Mouse (Mus musculus): ENCODE measurements around the gene Galnt2.

The Galnt2 gene

DNA sequence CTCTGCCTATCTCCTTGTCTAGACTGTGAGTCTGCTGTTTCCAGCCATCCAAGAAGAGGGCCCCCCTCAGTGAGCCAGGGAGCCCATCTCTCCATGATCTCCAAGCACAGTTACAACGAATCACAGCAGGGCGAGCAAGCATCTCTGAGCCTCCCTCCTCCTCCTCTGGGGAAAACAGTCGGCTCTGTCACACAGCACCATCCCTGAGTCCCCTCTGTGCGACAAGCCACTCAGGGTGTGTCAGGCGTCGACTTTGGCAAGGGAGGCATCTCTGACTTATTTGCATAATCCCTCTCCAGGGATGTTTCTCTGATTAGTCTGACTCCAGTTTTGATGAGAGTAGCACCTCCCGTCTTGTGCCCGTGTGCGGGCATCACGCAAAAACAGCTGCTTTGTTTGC is 151.0 kb downstream of the Galnt2 start:
- no peak for DNase-seq

DNA sequence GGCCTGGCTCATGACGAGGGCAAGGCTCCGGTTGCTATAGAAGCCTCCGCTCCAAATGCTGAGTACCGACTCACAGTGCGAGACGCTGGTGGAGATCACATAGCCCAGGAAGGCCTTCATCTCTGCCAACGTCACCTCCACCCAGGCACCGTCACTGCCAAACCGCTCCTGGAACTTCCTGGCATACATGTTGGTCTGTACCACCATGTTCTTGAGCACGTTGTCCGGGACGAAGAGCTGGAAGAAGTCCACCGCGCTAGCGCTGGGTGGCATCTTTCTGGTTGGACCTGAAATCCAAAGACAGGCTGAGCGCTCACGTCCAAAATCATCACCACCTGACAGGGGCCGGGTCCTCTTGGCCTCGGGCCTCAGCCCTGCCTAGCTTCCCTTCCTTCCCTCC is 153.1 kb downstream of the Galnt2 start:
- no peak for DNase-seq

DNA sequence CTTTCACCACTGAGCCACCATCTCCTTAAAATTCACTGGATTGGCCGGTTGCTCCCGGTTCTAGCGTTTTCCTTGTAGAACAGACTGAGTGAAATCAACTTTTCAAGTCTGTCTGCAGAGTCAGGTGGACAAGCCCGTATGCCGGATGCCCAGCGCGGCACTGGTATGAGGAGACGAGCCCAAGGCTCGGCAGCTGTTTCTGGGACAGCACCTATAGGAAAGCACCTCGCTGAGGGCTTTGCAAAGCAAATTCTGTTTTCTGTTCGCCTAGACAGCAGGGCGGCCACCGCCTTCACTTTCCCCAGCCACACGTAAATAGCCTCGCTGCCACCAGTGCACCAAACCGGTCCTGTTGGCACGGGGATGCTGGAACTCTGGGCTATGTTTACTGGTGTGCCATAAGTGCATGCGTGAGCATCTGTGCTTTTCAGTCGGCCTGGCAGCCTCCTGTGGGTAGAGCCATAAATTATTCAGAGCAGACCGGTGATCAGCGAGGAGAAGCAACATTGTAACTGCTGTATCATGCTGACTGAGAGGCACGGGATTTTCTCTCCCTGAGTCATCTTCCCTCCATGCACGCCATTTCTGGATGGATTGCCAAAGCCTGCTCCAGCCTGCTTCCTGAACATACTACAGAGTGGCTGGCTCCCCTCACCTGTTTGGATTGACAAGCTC is 155.2 kb downstream of the Galnt2 start:
- no peak for DNase-seq

DNA sequence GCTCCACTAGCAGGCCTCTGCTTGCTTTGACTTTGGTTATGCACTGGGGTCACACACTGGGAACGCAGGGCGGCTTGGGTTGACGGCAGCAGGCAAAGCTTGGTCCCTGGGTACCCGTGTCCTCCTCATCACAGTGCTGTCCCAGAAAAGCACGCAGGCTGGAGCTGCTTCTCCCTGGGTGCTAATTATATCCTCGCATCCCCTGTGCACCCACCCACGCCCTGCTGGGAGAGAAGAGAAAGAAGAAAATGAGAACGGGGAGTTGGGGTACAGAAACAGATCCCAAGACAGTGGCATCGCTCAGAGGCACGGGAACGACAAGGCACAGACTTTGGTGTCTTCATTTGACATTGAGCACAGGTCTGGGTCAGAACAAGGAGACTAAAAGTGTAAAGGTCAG is 158.3 kb downstream of the Galnt2 start:
- DNase-seq, result no peak

DNA sequence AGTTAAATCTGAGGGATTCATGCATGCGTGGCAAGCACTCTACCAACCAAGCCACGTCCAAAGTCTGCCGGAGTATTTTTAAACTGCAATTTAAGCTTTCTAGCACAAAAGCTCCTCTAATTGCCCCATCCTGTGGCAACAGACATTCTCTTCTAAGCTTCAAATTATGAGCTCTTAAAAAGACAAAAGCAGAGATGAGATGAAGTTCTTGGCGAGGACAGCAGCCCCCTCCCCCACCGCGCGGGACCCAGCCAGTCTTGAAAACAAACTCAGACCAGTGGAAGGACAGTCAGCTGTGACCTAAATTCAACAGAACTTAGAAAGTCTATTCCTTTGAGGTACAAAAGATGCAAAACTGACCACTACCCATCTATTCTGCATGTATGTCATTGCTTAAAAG is 160.0 kb downstream of the Galnt2 start:
- no peak for DNase-seq

DNA sequence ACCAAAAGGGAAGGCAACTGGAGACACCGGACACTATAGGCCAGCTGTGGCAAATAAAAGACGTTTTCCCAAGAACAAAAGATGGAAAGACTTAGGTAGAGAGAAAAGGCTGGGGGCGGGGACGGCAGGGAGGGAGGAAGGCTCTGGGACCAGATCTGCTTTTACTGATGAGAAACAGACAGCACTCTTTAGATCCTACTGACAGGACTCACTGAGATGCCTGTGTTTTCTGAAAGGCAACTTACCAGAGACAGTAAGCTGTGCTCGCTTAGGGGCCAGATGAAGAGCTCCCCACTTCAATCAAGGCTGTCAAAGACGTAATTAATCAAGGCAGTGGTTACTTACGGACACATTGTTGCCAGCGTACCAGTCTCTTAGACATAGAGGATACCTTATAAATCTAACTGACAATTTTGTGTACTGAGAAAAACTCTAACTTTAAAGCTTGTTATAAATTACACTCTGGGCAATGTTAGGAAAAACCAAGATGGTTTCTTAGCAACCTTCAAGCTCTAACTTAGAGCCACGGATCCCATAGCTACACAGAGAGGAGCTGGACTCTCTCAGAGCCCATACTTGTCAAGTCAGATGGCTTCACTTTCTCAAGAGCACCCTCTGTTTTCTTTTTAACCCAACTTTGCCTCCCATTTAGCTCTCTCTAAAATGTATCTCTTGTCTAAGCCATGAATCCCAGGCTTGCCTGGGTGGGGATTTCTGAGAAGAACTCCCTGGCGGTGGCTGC is 161.3 kb downstream of the Galnt2 start:
- no peak for DNase-seq

DNA sequence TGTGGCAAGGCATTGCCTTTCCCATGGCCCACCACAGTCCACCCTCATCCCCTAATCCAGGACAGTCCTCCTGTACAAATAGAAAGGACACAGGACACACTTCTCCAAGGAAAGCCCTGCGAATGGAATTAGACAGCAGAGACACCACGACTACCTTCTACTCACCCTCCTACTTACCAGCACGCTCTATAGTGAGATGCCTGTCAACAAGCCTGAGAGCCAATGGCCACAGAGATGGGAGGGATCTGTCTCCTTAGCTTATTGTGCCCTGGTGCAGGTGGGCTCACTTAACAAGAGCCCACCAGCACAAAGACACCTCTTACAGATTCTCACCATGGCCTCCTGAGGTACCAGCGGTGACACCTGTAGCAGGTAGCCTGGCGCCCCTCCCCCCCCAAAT is 161.8 kb downstream of the Galnt2 start:
- DNase-seq, result no peak

DNA sequence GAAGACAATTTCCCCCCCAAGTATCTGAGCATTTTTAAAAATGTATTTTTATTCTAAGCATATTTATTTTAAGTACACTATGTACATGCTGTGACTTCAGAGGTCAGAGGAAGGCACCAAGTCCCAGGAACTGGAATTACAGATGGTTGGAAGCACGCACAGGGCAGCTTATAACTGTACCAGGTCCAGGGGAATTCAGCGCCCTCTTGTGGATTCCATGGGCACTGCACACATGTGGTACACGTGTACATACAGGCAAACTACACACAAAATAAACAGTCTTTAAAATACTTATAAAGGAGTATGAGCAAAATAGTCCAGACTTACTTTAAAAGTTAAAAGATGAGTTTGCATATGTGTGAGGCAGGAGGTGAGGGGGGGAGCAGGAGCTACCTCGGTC is 162.7 kb downstream of the Galnt2 start:
- DNase-seq, result no peak

DNA sequence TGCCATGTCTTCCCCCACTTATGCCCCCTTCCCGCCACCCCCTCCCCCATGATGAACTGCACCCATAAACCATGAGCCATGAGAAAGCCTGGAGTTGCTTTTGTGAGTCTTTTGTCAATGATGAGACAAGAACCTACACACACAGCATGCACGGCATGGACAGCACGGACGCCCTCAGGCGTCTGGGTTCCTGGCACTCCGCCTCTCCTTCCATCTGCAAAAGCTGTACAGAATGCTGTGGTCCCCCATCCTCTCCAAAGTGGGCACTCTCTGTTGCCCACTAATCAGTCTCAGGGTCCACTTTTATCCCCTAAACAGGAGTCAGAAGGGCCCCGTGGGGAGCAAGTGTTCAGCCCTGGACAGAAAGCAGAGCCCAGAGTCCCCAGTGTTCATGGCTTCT is 163.8 kb downstream of the Galnt2 start:
- no peak for DNase-seq

All from B cell, adult 2 months (primary cell).